Mouse (Mus musculus): Measurements from ENCODE around the gene Gm20671. TPM values are rescaled to one million over a fixed set of nuclear protein-coding genes. Genes with fewer than 3 reads are reported as not detected.

The Gm20671 gene
- polyA plus RNA-seq, 1 experiment from 2014 or later: not detected

Other genes with a start within 250 kb of the Gm20671 start
- gene Yes1, start 215.9 kb downstream of the Gm20671 start, polyA plus RNA-seq (2015; fragmentation: Nextera tagmentation; extraction: Ambion mirVana): 6.0 and 6.5 TPM in 2 replicates
- gene Pisd, start 41.5 kb downstream of the Gm20671 start, polyA plus RNA-seq (2015; fragmentation: Nextera tagmentation; extraction: Ambion mirVana): 48.3 and 50.3 TPM in 2 replicates
- 13.0 and 22.1 TPM in 2 replicates for gene Prr14l, start 27.1 kb upstream of the Gm20671 start, polyA plus RNA-seq (2015; fragmentation: Nextera tagmentation; extraction: Ambion mirVana)
- 13.8 and 15.3 TPM in 2 replicates for gene Depdc5, start 36.6 kb upstream of the Gm20671 start, polyA plus RNA-seq (2015; fragmentation: Nextera tagmentation; extraction: Ambion mirVana)
- 361 and 380 TPM in 2 replicates for gene Ywhah, start 191.7 kb upstream of the Gm20671 start, polyA plus RNA-seq (2015; fragmentation: Nextera tagmentation; extraction: Ambion mirVana)

All from thymus, postnatal 0 days (tissue).